Mouse (Mus musculus) kidney, adult 2 months (tissue): Measurements from ENCODE around the gene Rpl36-ps4.

ENCODE experiments used
- CTCF ChIP-seq: fragments of 200-500 bp; conservative IDR thresholded peaks from 2 replicates; pipeline ENCODE4 v1.5.1; 2011; ENCODE audit warnings: low read depth, mild to moderate bottlenecking, control low read depth, low read length, moderate library complexity, mixed read lengths; ENCODE audit not compliant: insufficient read depth, insufficient read length
- POLR2A ChIP-seq: fragments of 200-500 bp; IDR thresholded peaks from one replicate; pipeline ENCODE4 v1.6.1; 2011; ENCODE audit warnings: low read depth, low read length, control low read depth

DNA sequence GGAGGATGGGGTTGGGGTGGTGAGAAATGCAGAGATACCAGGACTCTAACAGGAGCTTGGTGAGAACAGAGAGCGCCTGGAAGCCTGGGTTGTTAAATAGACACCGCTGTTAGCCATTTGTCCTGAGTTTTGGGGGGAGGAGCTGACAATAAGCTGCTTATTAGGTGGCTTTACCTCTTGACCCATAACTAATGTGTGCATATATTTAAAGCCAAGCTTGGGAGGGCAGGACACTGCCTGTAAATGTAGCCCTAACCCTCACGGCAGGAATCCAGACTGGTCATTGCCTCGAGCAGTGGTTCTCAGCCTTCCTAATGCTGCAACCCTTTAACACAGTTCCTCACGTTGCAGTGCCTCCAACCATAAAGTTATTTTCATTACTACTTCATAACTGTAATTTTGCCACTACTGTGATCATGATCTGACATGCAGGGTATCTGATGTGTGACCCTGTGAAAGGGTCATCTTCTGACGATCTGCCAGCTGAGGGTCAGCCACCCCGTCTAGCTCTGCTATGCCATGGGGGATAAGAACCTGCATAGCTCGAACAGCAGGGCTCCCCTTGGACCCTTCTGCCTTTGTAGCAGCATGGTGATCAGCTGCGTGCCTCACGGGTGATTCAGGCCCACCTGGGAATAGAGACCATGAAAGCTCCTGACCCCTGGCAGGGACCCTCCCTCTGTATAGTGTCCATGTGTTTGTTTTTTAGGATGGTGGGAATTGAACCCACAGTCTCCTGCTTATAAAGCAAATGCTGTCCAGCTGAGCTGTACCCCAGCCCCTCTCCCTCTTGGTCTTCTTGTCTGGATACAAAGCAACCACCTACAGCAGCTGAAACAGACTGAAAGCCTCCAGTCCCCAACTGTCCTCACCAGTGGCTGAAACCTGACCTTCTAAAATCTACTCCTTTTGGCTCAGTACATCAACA, 42.0 kb upstream of the Rpl36-ps4 start:
- no peak for TF ChIP-seq POLR2A
- no peak for TF ChIP-seq CTCF
